Mouse (Mus musculus) brown adipose tissue, adult 24 weeks (tissue): ENCODE results near the gene Thada. TPM values are rescaled to one million over a fixed set of nuclear protein-coding genes. Genes with fewer than 3 reads are reported as not detected.
A peak's percentile ranks its signal among the peaks of the same experiment; 100 is the strongest.

Experiments used
- H3K27ac ChIP-seq: fragments of 200-500 bp; replicated peaks from 2 replicates; pipeline ENCODE4 v1.5.1; 2012; ENCODE audit warnings: low read depth, mild to moderate bottlenecking, low read length
- H3K4me1 ChIP-seq: fragments of 200-500 bp; 2 replicates; pipeline ENCODE4 v1.6.1; 2012; ENCODE audit warnings: low read length, mixed read lengths; ENCODE audit not compliant: control insufficient read depth, insufficient read depth, insufficient read length
- H3K4me3 ChIP-seq: fragments of 200-500 bp; 2 replicates; pipeline ENCODE4 v1.5.1; 2012; ENCODE audit warnings: low read depth, mild to moderate bottlenecking, low read length, moderate library complexity; ENCODE audit not compliant: insufficient read depth
- polyA plus RNA-seq: library from polyadenylated mRNA; stranded (reverse); fragments of >200 nt; gene quantifications from 2 replicates; pipeline ENCODE4 v1.2.4, GENCODE M21; 2012; ENCODE audit not compliant: missing spikeins, insufficient read depth, insufficient read length

Gene Thada
- polyA plus RNA-seq, 1 experiment: 4.7 TPM

GRCm38 (mm10) chr17:84282388-84283280 lies 183.4 kb downstream of the Thada start:
- no peak overlapping the region for H3K27ac ChIP-seq
- no peak overlapping the region for H3K4me3 ChIP-seq
- no peaks in the 10 kb centered on the region for H3K4me1 ChIP-seq

- Histone ChIP-seq H3K4me3 (no peak overlapping the region), H3K4me1 (no peaks in the 10 kb centered on the region), H3K27ac (no peak overlapping the region; the same call in 1 of the 2 replicates)
These were observed 187.0 kb downstream of the Thada start for GRCm38 (mm10) chr17:84279001-84279400.

GRCm38 (mm10) chr17:84278193-84278953 lies 187.6 kb downstream of the Thada start:
- no peak overlapping the region for H3K4me3 ChIP-seq
- H3K27ac ChIP-seq: peak overlapping the region; percentile 4; the same call in 1 of the 2 replicates

GRCm38 (mm10) chr17:84274999-84275398 lies 191.0 kb downstream of the Thada start:
- H3K27ac ChIP-seq: no peak overlapping the region

More at GRCm38 (mm10) chr17:84278193-84278953, 187.6 kb downstream of the Thada start:
- no peaks in the 10 kb centered on the region for H3K4me1 ChIP-seq

GRCm38 (mm10) chr17:84274163-84274562 lies 191.8 kb downstream of the Thada start:
- Histone ChIP-seq H3K4me3 (no peak overlapping the region), H3K27ac (no peak overlapping the region), H3K4me1 (no peaks in the 10 kb centered on the region)

More at GRCm38 (mm10) chr17:84274999-84275398, 191.0 kb downstream of the Thada start:
- Histone ChIP-seq H3K4me3 (no peak overlapping the region), H3K4me1 (no peaks in the 10 kb centered on the region)

- Histone ChIP-seq H3K4me3 (no peak overlapping the region), H3K27ac (no peak overlapping the region; the same call in 1 of the 2 replicates), H3K4me1 (no peaks in the 10 kb centered on the region)
These were observed 193.3 kb downstream of the Thada start for GRCm38 (mm10) chr17:84272557-84273261.

- Histone ChIP-seq H3K4me1 (0 out of 2 replicates have a peak, but pooled peaks cover 2% of the 10 kb centered on the region), H3K4me3 (no peak overlapping the region), H3K27ac (no peak overlapping the region)
These were observed 194.3 kb downstream of the Thada start for GRCm38 (mm10) chr17:84271566-84272202.

- no peak overlapping the region for H3K27ac ChIP-seq
- no peak overlapping the region for H3K4me3 ChIP-seq
- H3K4me1 ChIP-seq: 0 out of 2 replicates have a peak, but pooled peaks cover 2% of the 10 kb centered on the region
These were observed 196.3 kb downstream of the Thada start for GRCm38 (mm10) chr17:84269722-84270121.

GRCm38 (mm10) chr17:84268450-84268849 lies 197.6 kb downstream of the Thada start:
- Histone ChIP-seq H3K27ac (no peak overlapping the region), H3K4me3 (no peak overlapping the region), H3K4me1 (0 out of 2 replicates have a peak, but pooled peaks cover 2% of the 10 kb centered on the region)

- Histone ChIP-seq H3K4me3 (no peak overlapping the region), H3K4me1 (0 out of 2 replicates have a peak, but pooled peaks cover 2% of the 10 kb centered on the region), H3K27ac (0 out of 2 replicates have a peak overlapping the region, but pooled peaks have one; percentile 32)
These were observed 198.4 kb downstream of the Thada start for GRCm38 (mm10) chr17:84267456-84268074.

- H3K27ac ChIP-seq: no peak overlapping the region
- H3K4me3 ChIP-seq: no peak overlapping the region
- H3K4me1 ChIP-seq: 0 out of 2 replicates have a peak, but pooled peaks cover 2% of the 10 kb centered on the region
These were observed 199.7 kb downstream of the Thada start for GRCm38 (mm10) chr17:84266161-84266948.

- 0 out of 2 replicates have a peak, but pooled peaks cover 2% of the 10 kb centered on the region for H3K4me1 ChIP-seq
- no peak overlapping the region; the same call in 1 of the 2 replicates for H3K27ac ChIP-seq
- no peak overlapping the region for H3K4me3 ChIP-seq
These were observed 200.4 kb downstream of the Thada start for GRCm38 (mm10) chr17:84265480-84266130.

GRCm38 (mm10) chr17:84264305-84264704 lies 201.7 kb downstream of the Thada start:
- no peak overlapping the region for H3K27ac ChIP-seq
- 0 out of 2 replicates have a peak, but pooled peaks cover 3% of the 10 kb centered on the region for H3K4me1 ChIP-seq
- no peak overlapping the region for H3K4me3 ChIP-seq
